Mouse (Mus musculus): ENCODE results near the gene Yif1b. TPM values are rescaled to one million over a fixed set of nuclear protein-coding genes. Genes with fewer than 3 reads are reported as not detected.
A peak's percentile ranks its signal among the peaks of the same experiment; 100 is the strongest.

Yif1b gene
- polyA plus RNA-seq, 1 experiment from 2014 or later = 109 TPM

- no peak overlapping the region for H3K4me3 ChIP-seq (ENCODE audit: low read depth, low read length)
- H3K4me1 ChIP-seq (ENCODE audit: control insufficient read depth, insufficient read depth, low read length) = no peaks in the 10 kb centered on the region
- no peaks in the 10 kb centered on the region for H3K36me3 ChIP-seq (ENCODE audit: control insufficient read depth, insufficient read depth, low read length)
- H3K27ac ChIP-seq (ENCODE audit: low read length) = no peak overlapping the region
- H3K4me2 ChIP-seq (ENCODE audit: low read length) = no peak overlapping the region
- H3K9me3 ChIP-seq (replicated peaks; ENCODE audit: control insufficient read depth, low read length, poor library complexity, severe bottlenecking) = no peaks in the 10 kb centered on the region
- H3K27me3 ChIP-seq (ENCODE audit: control insufficient read depth, insufficient read depth, low read depth, low read length) = no peaks in the 10 kb centered on the region
- no peak overlapping the region for H3K9ac ChIP-seq (ENCODE audit: low read depth, low read length)
- no peak for ATAC-seq
- 84% methylated on average over 4 of the region's 4 CpGs for WGBS
Measured at GRCm38 (mm10) chr7:29270445-29270844, 32.3 kb downstream of the Yif1b start.

DNA sequence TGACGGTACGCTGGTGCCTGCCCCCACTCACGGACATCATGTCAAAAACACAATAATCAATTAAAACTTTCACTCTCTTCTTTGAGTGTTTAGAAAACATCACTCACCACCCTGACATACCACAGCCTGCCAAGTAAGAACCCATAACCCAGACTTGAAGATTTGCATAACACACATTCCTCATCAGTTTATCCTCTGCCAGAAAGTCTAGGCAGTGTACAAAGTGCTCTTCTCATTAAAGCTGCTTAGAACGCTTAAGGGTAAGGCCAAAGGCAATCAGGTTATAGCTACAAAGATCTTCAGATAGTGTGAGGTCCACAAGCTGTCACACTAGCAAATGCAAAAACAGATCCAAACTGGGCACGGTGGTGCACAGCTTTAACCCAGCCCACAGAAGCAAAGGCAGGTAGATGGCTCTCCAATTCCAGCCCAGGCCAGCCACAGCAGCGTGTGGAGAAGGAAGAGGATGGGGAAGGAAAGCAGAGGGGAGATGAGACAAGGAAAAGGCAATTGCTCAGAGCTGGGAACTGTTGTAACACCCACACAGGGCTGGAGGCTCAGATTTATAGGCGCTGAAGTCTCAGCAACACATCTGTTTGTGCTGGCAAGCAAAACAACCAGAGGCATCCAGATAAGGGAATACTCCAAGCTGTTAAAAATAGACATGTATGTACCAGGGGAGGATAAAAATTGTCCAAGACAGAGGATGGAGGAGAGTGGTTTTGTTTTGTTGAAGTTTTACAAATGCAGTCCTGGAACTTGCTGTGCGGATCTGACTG is 33.7 kb downstream of the Yif1b start:
- no peaks in the 10 kb centered on the region for H3K27me3 ChIP-seq (ENCODE audit: control insufficient read depth, insufficient read depth, low read depth, low read length)
- 78% methylated on average over 8 of the region's 8 CpGs for WGBS
- H3K9me3 ChIP-seq (replicated peaks; ENCODE audit: control insufficient read depth, low read length, poor library complexity, severe bottlenecking) = no peaks in the 10 kb centered on the region
- no peak overlapping the region for H3K4me3 ChIP-seq (ENCODE audit: low read depth, low read length)
- H3K4me2 ChIP-seq (ENCODE audit: low read length) = no peak overlapping the region
- no peaks in the 10 kb centered on the region for H3K4me1 ChIP-seq (ENCODE audit: control insufficient read depth, insufficient read depth, low read length)
- H3K36me3 ChIP-seq (ENCODE audit: control insufficient read depth, insufficient read depth, low read length) = no peaks in the 10 kb centered on the region
- H3K9ac ChIP-seq (ENCODE audit: low read depth, low read length) = no peak overlapping the region
- no peak for ATAC-seq
- no peak overlapping the region for H3K27ac ChIP-seq (ENCODE audit: low read length)

- Histone ChIP-seq H3K9me3 (replicated peaks; ENCODE audit: control insufficient read depth, low read length, poor library complexity, severe bottlenecking) (no peaks in the 10 kb centered on the region), H3K4me1 (ENCODE audit: control insufficient read depth, insufficient read depth, low read length) (peaks cover 6% of the 10 kb centered on the region; the same call in 1 of the 2 replicates), H3K4me2 (ENCODE audit: low read length) (no peak overlapping the region), H3K4me3 (ENCODE audit: low read depth, low read length) (no peak overlapping the region), H3K27me3 (ENCODE audit: control insufficient read depth, insufficient read depth, low read depth, low read length) (no peaks in the 10 kb centered on the region), H3K27ac (ENCODE audit: low read length) (no peak overlapping the region), H3K36me3 (ENCODE audit: control insufficient read depth, insufficient read depth, low read length) (no peaks in the 10 kb centered on the region), H3K9ac (ENCODE audit: low read depth, low read length) (no peak overlapping the region)
- no peak for ATAC-seq
- WGBS = 83% methylated on average over 5 of the region's 5 CpGs
Measured at GRCm38 (mm10) chr7:29276715-29277114, 38.6 kb downstream of the Yif1b start.

DNA sequence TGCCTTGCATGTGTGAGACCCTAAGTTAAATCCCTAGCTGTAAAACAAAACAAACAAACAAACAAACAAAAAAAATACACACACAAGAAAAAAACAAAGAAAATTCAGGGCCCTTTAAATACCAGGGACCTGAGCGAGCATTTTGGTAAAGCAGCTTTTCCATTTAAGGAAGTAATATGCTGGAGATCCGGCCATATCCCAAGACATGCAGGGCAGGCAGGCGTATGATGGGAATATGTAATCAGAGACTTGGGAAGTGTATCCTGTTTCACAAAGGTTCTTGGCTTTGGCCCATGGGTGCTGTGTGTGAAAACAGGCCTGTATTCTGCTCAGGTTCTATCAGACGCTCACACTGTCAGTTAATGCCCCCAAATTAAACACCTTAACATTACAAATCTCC is 39.4 kb downstream of the Yif1b start:
- 91% methylated on average over 4 of the region's 4 CpGs for WGBS
- H3K4me2 ChIP-seq (ENCODE audit: low read length) = no peak overlapping the region
- no peak overlapping the region for H3K4me3 ChIP-seq (ENCODE audit: low read depth, low read length)

GRCm38 (mm10) chr7:29279261-29279660 is 41.1 kb downstream of the Yif1b start:
- no peak for ATAC-seq
- no peak overlapping the region for H3K27ac ChIP-seq (ENCODE audit: low read length)
- no peak overlapping the region for H3K9ac ChIP-seq (ENCODE audit: low read depth, low read length)
- peaks cover 9% of the 10 kb centered on the region for H3K27me3 ChIP-seq (ENCODE audit: control insufficient read depth, insufficient read depth, low read depth, low read length)
- no peaks in the 10 kb centered on the region for H3K36me3 ChIP-seq (ENCODE audit: control insufficient read depth, insufficient read depth, low read length)
- no peak overlapping the region for H3K4me2 ChIP-seq (ENCODE audit: low read length)
- no peak overlapping the region for H3K4me3 ChIP-seq (ENCODE audit: low read depth, low read length)
- peaks cover 11% of the 10 kb centered on the region; the same call in 1 of the 2 replicates for H3K4me1 ChIP-seq (ENCODE audit: control insufficient read depth, insufficient read depth, low read length)
- no peaks in the 10 kb centered on the region for H3K9me3 ChIP-seq (replicated peaks; ENCODE audit: control insufficient read depth, low read length, poor library complexity, severe bottlenecking)

More for the DNA sequence above, 39.4 kb downstream of the Yif1b start:
- Histone ChIP-seq H3K9ac (ENCODE audit: low read depth, low read length) (no peak overlapping the region), H3K36me3 (ENCODE audit: control insufficient read depth, insufficient read depth, low read length) (no peaks in the 10 kb centered on the region), H3K27ac (ENCODE audit: low read length) (no peak overlapping the region), H3K9me3 (replicated peaks; ENCODE audit: control insufficient read depth, low read length, poor library complexity, severe bottlenecking) (no peaks in the 10 kb centered on the region), H3K27me3 (ENCODE audit: control insufficient read depth, insufficient read depth, low read depth, low read length) (peaks cover 5% of the 10 kb centered on the region), H3K4me1 (ENCODE audit: control insufficient read depth, insufficient read depth, low read length) (peaks cover 11% of the 10 kb centered on the region; the same call in 1 of the 2 replicates)
- ATAC-seq = no peak

GRCm38 (mm10) chr7:29279924-29280323 is 41.8 kb downstream of the Yif1b start:
- H3K36me3 ChIP-seq (ENCODE audit: control insufficient read depth, insufficient read depth, low read length) = no peaks in the 10 kb centered on the region
- no peak overlapping the region for H3K9ac ChIP-seq (ENCODE audit: low read depth, low read length)
- no peak overlapping the region for H3K27ac ChIP-seq (ENCODE audit: low read length)
- H3K4me3 ChIP-seq (ENCODE audit: low read depth, low read length) = no peak overlapping the region
- ATAC-seq = no peak
- H3K4me2 ChIP-seq (ENCODE audit: low read length) = no peak overlapping the region
- peaks cover 9% of the 10 kb centered on the region for H3K27me3 ChIP-seq (ENCODE audit: control insufficient read depth, insufficient read depth, low read depth, low read length)
- peaks cover 11% of the 10 kb centered on the region; the same call in 1 of the 2 replicates for H3K4me1 ChIP-seq (ENCODE audit: control insufficient read depth, insufficient read depth, low read length)
- H3K9me3 ChIP-seq (replicated peaks; ENCODE audit: control insufficient read depth, low read length, poor library complexity, severe bottlenecking) = no peaks in the 10 kb centered on the region
- WGBS = 95% methylated on average over 8 of the region's 8 CpGs

DNA sequence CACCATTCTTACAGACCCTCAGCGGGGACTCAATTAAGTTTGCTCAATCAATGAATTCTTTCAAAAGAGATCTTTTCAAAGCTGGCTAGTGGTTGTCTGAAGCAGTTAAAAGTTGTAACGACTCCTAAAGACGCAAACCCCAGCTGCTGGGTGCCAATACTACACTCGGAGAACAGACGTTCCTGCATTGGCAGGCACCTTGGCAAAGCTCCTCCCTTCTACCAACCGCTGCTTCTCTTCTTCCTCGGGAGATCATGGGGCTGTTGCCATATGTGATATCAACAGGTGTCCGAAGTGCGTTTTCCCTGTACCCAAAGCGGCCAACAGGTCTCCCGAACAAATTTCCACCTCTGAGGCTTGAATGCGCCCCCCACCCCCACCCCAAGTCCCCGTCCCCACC is 42.7 kb downstream of the Yif1b start:
- Histone ChIP-seq H3K4me3 (ENCODE audit: low read depth, low read length) (peak overlapping the region; percentile 70), H3K9ac (ENCODE audit: low read depth, low read length) (peak overlapping the region; percentile 82), H3K27me3 (ENCODE audit: control insufficient read depth, insufficient read depth, low read depth, low read length) (peaks cover 9% of the 10 kb centered on the region), H3K9me3 (replicated peaks; ENCODE audit: control insufficient read depth, low read length, poor library complexity, severe bottlenecking) (no peaks in the 10 kb centered on the region), H3K27ac (ENCODE audit: low read length) (no peak overlapping the region), H3K4me1 (ENCODE audit: control insufficient read depth, insufficient read depth, low read length) (peaks cover 11% of the 10 kb centered on the region; the same call in 1 of the 2 replicates), H3K4me2 (ENCODE audit: low read length) (peak overlapping the region; percentile 96), H3K36me3 (ENCODE audit: control insufficient read depth, insufficient read depth, low read length) (no peaks in the 10 kb centered on the region)
- WGBS = 16% methylated on average over 13 of the region's 13 CpGs
- ATAC-seq = 0 out of 2 replicates have a peak, but pooled peaks have one; percentile 7

DNA sequence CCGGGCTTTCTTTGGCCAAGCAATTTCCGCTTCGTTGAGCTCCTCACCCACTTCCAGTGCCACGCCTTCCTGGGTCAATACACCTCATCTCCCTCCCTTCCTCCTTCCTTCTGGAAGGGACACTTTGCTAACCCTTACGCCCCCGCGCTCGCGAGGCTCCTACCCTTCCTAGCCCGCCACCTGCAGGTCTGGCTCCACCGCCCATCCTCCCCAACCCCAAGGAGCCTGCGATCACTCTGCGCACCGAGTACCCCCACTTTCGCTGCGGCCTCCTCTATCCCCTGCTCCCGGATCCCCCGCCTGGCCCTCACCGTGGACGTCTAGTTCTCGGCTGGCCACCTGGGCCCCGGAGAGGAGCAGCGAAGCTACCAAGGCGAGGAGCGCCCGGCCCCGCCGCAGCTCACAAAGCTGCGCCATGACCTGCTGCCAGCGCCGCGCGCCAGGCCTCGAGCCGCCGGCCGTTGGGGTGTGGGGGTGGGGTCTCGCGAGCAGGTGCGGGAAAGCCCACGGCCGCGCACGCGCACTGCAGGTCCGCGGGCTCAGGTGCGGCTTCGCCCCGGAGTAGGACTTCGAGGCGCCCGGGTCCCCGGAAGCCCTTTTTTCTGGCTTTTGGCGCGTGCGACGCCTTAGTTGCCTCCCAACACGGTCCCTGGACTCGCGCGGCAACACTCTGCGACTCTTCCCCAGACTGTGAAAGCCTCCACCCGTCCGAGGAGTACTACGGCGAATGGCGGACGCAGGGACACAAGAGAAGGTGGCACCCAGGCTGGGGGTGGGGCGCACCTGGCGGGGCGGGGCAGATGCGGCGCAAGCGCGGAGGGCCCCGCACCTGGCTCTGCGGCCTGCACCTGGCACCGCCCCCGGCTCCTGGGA is 43.3 kb downstream of the Yif1b start, which contains the start of gene Spint2:
Gene Spint2, minus strand, starts transcription at position 712 of the 873 bp plus-strand sequence.
- Histone ChIP-seq H3K4me3 (ENCODE audit: low read depth, low read length) (peak within 1 kb of the TSS; percentile 70), H3K36me3 (ENCODE audit: control insufficient read depth, insufficient read depth, low read length) (no peaks in the 10 kb centered on the region), H3K9me3 (replicated peaks; ENCODE audit: control insufficient read depth, low read length, poor library complexity, severe bottlenecking) (no peaks in the 10 kb centered on the region), H3K4me1 (ENCODE audit: control insufficient read depth, insufficient read depth, low read length) (peaks cover 11% of the 10 kb centered on the region; the same call in 1 of the 2 replicates), H3K9ac (ENCODE audit: low read depth, low read length) (peak within 1 kb of the TSS; percentile 82), H3K27ac (ENCODE audit: low read length) (peak within 1 kb of the TSS; percentile 23; the same call in 1 of the 2 replicates), H3K4me2 (ENCODE audit: low read length) (peak within 1 kb of the TSS; percentile 96), H3K27me3 (ENCODE audit: control insufficient read depth, insufficient read depth, low read depth, low read length) (peaks cover 9% of the 10 kb centered on the region)
- ATAC-seq = peak; percentile 86
- WGBS = under 1% methylated on average over 71 of the region's 80 CpGs
